Comparison of ENCODE assay signal across 18 mouse cellular contexts in genomic region chr7:81075732-81076131, GRCm38 (mm10). TPM values are rescaled to one million over a fixed set of nuclear protein-coding genes. Genes with fewer than 3 reads are reported as not detected.
DNase-seq lines count a peak whose midpoint lies in the region; ATAC-seq and TF ChIP-seq lines count a peak whose summit lies in the region.
"Had no signal": no experiment of that assay in that cellular context is flagged by ENCODE, and none has a peak within 500 bp of the region (broad histone marks: within the 10 kb centered on the region; RNA-seq: fewer than 3 reads in every experiment).

No protein-coding gene starts in this region.

- no peak overlapping the region for H3K4me2 ChIP-seq in forebrain, embryonic 13.5 days
- no peak overlapping the region for H3K4me2 ChIP-seq in hindbrain, embryonic 13.5 days
- H3K4me2 ChIP-seq in stomach, postnatal 0 days (replicated peaks; ENCODE audit: low read depth), result no peak overlapping the region
- H3K4me2 ChIP-seq: hindbrain, embryonic 15.5 days; midbrain, embryonic 11.5 days had no signal

- no peak for ATAC-seq in forebrain, embryonic 13.5 days
- ATAC-seq in hindbrain, embryonic 13.5 days (ENCODE audit: low FRiP score), result no peak
- no peak for ATAC-seq in stomach, postnatal 0 days (ENCODE audit: low FRiP score, low TSS enrichment)
- ATAC-seq in activated CD4-positive, CD25-positive, alpha-beta regulatory T cell, adult 4 months, result no peak
- ATAC-seq: forebrain, postnatal 0 days; Patski had no signal

- 84% methylated on average over 5 of the region's 5 CpGs for WGBS in forebrain, embryonic 10.5 days
- 85% methylated on average over 5 of the region's 5 CpGs for WGBS in forebrain, embryonic 13.5 days
- 84% methylated on average over 5 of the region's 5 CpGs for WGBS in hindbrain, embryonic 10.5 days
- 88% methylated on average over 5 of the region's 5 CpGs for WGBS in hindbrain, embryonic 13.5 days
- WGBS in thymus, adult 2 months, result 72% methylated on average over 5 of the region's 5 CpGs
- 84% methylated on average over 5 of the region's 5 CpGs for WGBS in stomach, postnatal 0 days

- H3K36me3 ChIP-seq in forebrain, embryonic 10.5 days (replicated peaks), result no peaks in the 10 kb centered on the region
- no peaks in the 10 kb centered on the region for H3K36me3 ChIP-seq in forebrain, embryonic 13.5 days (ENCODE audit: poor library complexity, severe bottlenecking)
- H3K36me3 ChIP-seq in hindbrain, embryonic 10.5 days, result no peaks in the 10 kb centered on the region
- no peaks in the 10 kb centered on the region for H3K36me3 ChIP-seq in hindbrain, embryonic 13.5 days
- no peaks in the 10 kb centered on the region for H3K36me3 ChIP-seq in thymus, adult 2 months (ENCODE audit: control insufficient read depth, insufficient read depth, low read length)
- H3K36me3 ChIP-seq in stomach, postnatal 0 days (ENCODE audit: control insufficient read depth, insufficient read depth, low read length), result no peaks in the 10 kb centered on the region
- H3K36me3 ChIP-seq: hindbrain, embryonic 15.5 days had no signal

- no peak for TF ChIP-seq EP300 in stomach, postnatal 0 days (optimal IDR thresholded peaks at IDR 0.05)

- DNase-seq in forebrain, embryonic 10.5 days (ENCODE audit: extremely low spot score, low spot score), result no peak
- no peak for DNase-seq in hindbrain, embryonic 10.5 days (ENCODE audit: low spot score)
- DNase-seq in thymus, adult 2 months, result no peak
- no peak for DNase-seq in thymus, postnatal 25 days
- DNase-seq in stomach, postnatal 0 days (ENCODE audit: low spot score), result no peak
- DNase-seq: adrenal gland, adult 2 months; cerebellum, adult 9-10 months; forebrain, postnatal 0 days; gastrocnemius, postnatal 10 days; right cerebral cortex, postnatal 4 days had no signal

- H3K4me3 ChIP-seq in forebrain, embryonic 10.5 days, result no peak overlapping the region
- H3K4me3 ChIP-seq in forebrain, embryonic 13.5 days, result no peak overlapping the region
- H3K4me3 ChIP-seq in hindbrain, embryonic 10.5 days, result no peak overlapping the region
- no peak overlapping the region for H3K4me3 ChIP-seq in hindbrain, embryonic 13.5 days
- no peak overlapping the region for H3K4me3 ChIP-seq in thymus, adult 2 months (ENCODE audit: control insufficient read depth, insufficient read depth, low read length)
- no peak overlapping the region for H3K4me3 ChIP-seq in stomach, postnatal 0 days (ENCODE audit: low read depth, low read length)
- H3K4me3 ChIP-seq: hindbrain, embryonic 15.5 days; layer of hippocampus, adult 2 months; myocyte had no signal

- H3K9me3 ChIP-seq in forebrain, embryonic 10.5 days, result no peaks in the 10 kb centered on the region
- no peaks in the 10 kb centered on the region for H3K9me3 ChIP-seq in forebrain, embryonic 13.5 days (replicated peaks)
- H3K9me3 ChIP-seq in hindbrain, embryonic 10.5 days, result no peaks in the 10 kb centered on the region
- no peaks in the 10 kb centered on the region for H3K9me3 ChIP-seq in hindbrain, embryonic 13.5 days
- no peaks in the 10 kb centered on the region for H3K9me3 ChIP-seq in stomach, postnatal 0 days (ENCODE audit: control insufficient read depth, low read length)
- H3K9me3 ChIP-seq: hindbrain, embryonic 15.5 days had no signal

- TF ChIP-seq CTCF in thymus, adult 2 months (IDR thresholded peaks at IDR 0.05; ENCODE audit: borderline replicate concordance, control insufficient read depth, extremely low read depth, insufficient read depth, low read length, poor library complexity), result no peak
- no peak for TF ChIP-seq CTCF in stomach, postnatal 0 days (IDR thresholded peaks at IDR 0.05; ENCODE audit: low read depth)

- H3K27me3 ChIP-seq in forebrain, embryonic 10.5 days (ENCODE audit: poor library complexity, severe bottlenecking), result no peaks in the 10 kb centered on the region
- no peaks in the 10 kb centered on the region for H3K27me3 ChIP-seq in forebrain, embryonic 13.5 days
- H3K27me3 ChIP-seq in hindbrain, embryonic 10.5 days (ENCODE audit: insufficient read depth, poor library complexity, severe bottlenecking), result 0 out of 2 replicates have a peak, but pooled peaks cover 5% of the 10 kb centered on the region
- H3K27me3 ChIP-seq in hindbrain, embryonic 13.5 days, result 0 out of 2 replicates have a peak, but pooled peaks cover 3% of the 10 kb centered on the region
- no peaks in the 10 kb centered on the region for H3K27me3 ChIP-seq in thymus, adult 2 months (ENCODE audit: control insufficient read depth, insufficient read depth, low read length)
- H3K27me3 ChIP-seq in stomach, postnatal 0 days (ENCODE audit: control insufficient read depth, insufficient read depth, low read length), result no peaks in the 10 kb centered on the region
- H3K27me3 ChIP-seq: hindbrain, embryonic 15.5 days had no signal

- H3K27ac ChIP-seq in forebrain, embryonic 10.5 days, result peak overlapping the region; percentile 60; the same call in 1 of the 2 replicates
- H3K27ac ChIP-seq in forebrain, embryonic 13.5 days, result no peak overlapping the region
- H3K27ac ChIP-seq in hindbrain, embryonic 10.5 days, result 0 out of 2 replicates have a peak overlapping the region, but pooled peaks have one; percentile 62
- no peak overlapping the region for H3K27ac ChIP-seq in hindbrain, embryonic 13.5 days
- H3K27ac ChIP-seq in thymus, adult 2 months (ENCODE audit: control insufficient read depth, insufficient read depth, low read length), result peak overlapping the region; percentile 68
- H3K27ac ChIP-seq in stomach, postnatal 0 days (replicated peaks), result peak overlapping the region; percentile 58
- H3K27ac ChIP-seq: hindbrain, embryonic 15.5 days; layer of hippocampus, adult 2 months had no signal

- H3K9ac ChIP-seq in forebrain, embryonic 13.5 days, result no peak overlapping the region
- H3K9ac ChIP-seq in hindbrain, embryonic 13.5 days, result no peak overlapping the region
- no peak overlapping the region for H3K9ac ChIP-seq in stomach, postnatal 0 days (ENCODE audit: low read length)
- H3K9ac ChIP-seq: forebrain, postnatal 0 days; hindbrain, embryonic 15.5 days had no signal

- TF ChIP-seq POLR2A in thymus, adult 2 months (IDR thresholded peaks at IDR 0.05; ENCODE audit: control insufficient read depth, extremely low read depth, insufficient read depth, low read length, poor library complexity), result no peak

- peaks cover 19% of the 10 kb centered on the region for H3K4me1 ChIP-seq in forebrain, embryonic 10.5 days
- H3K4me1 ChIP-seq in forebrain, embryonic 13.5 days, result no peaks in the 10 kb centered on the region
- peaks cover 43% of the 10 kb centered on the region for H3K4me1 ChIP-seq in hindbrain, embryonic 10.5 days (replicated peaks)
- peaks cover 1% of the 10 kb centered on the region for H3K4me1 ChIP-seq in hindbrain, embryonic 13.5 days (replicated peaks)
- H3K4me1 ChIP-seq in thymus, adult 2 months (replicated peaks; ENCODE audit: control insufficient read depth, insufficient read depth, low read length), result peaks cover 20% of the 10 kb centered on the region
- peaks cover 2% of the 10 kb centered on the region; the same call in 1 of the 2 replicates for H3K4me1 ChIP-seq in stomach, postnatal 0 days (replicated peaks; ENCODE audit: control insufficient read depth, insufficient read depth)
- H3K4me1 ChIP-seq: hindbrain, embryonic 15.5 days had no signal

RNA-seq across cellular contexts. Expression of gene Alpk3, which starts 18.3 kb away (rescaled TPM):
- polyA plus RNA-seq in forebrain, embryonic 10.5 days (2016; fragmentation: Nextera tagmentation; extraction: Ambion mirVana), result 0.02 and 0.11 TPM in 2 replicates
- 0.06 TPM in 1 of 2 replicates, not detected in the other for polyA plus RNA-seq in forebrain, embryonic 13.5 days (2015; fragmentation: Nextera tagmentation; extraction: Ambion mirVana)
- 0.04 and 0.07 TPM in 2 replicates for polyA plus RNA-seq in hindbrain, embryonic 10.5 days (2016; fragmentation: Nextera tagmentation; extraction: Ambion mirVana)
- polyA plus RNA-seq in hindbrain, embryonic 13.5 days (2015; fragmentation: Nextera tagmentation; extraction: Ambion mirVana), result 0.14 and 0.16 TPM in 2 replicates
- 0.51 and 1.4 TPM in 2 replicates for polyA plus RNA-seq in thymus, adult 2 months (2012; rRNA removed)
- polyA plus RNA-seq in stomach, postnatal 0 days (2015; fragmentation: Nextera tagmentation; extraction: Ambion mirVana), result 0.11 and 0.15 TPM in 2 replicates
- polyA plus RNA-seq in activated CD4-positive, CD25-positive, alpha-beta regulatory T cell, adult 4 months (2017; shearing (Covaris generic)), result under 1 TPM; 0.09 to 0.38 TPM
- polyA plus RNA-seq: Patski had no signal

RNA-seq across cellular contexts. Expression of gene Slc28a1, which starts 38.9 kb away (rescaled TPM):
- polyA plus RNA-seq in forebrain, embryonic 10.5 days (2016; fragmentation: Nextera tagmentation; extraction: Ambion mirVana), result 0.10 TPM in 1 of 2 replicates, not detected in the other
- not detected in 2 replicates for polyA plus RNA-seq in forebrain, embryonic 13.5 days (2015; fragmentation: Nextera tagmentation; extraction: Ambion mirVana)
- not detected in 2 replicates for polyA plus RNA-seq in hindbrain, embryonic 10.5 days (2016; fragmentation: Nextera tagmentation; extraction: Ambion mirVana)
- not detected in 2 replicates for polyA plus RNA-seq in hindbrain, embryonic 13.5 days (2015; fragmentation: Nextera tagmentation; extraction: Ambion mirVana)
- polyA plus RNA-seq in thymus, adult 2 months (2012; rRNA removed), result 0.15 and 0.24 TPM in 2 replicates
- polyA plus RNA-seq in stomach, postnatal 0 days (2015; fragmentation: Nextera tagmentation; extraction: Ambion mirVana), result not detected in 2 replicates
- polyA plus RNA-seq in activated CD4-positive, CD25-positive, alpha-beta regulatory T cell, adult 4 months (2017; shearing (Covaris generic)), result not detected
- polyA plus RNA-seq: adrenal gland, adult 2 months; hindbrain, embryonic 15.5 days; myocyte; Patski had no signal

Comparison
In these comparisons a context has a peak if more than half of its experiments do, and no peak if none do; other contexts are left out.
1. H3K27ac ChIP-seq: peak in forebrain, embryonic 10.5 days (single experiment), hindbrain, embryonic 10.5 days (single experiment), thymus, adult 2 months (single experiment) and stomach, postnatal 0 days (single experiment); none in forebrain, embryonic 13.5 days (single experiment) and hindbrain, embryonic 13.5 days (single experiment).